Mouse (Mus musculus): ENCODE results near the gene Rpl3. TPM values are rescaled to one million over a fixed set of nuclear protein-coding genes. Genes with fewer than 3 reads are reported as not detected.

Gene Rpl3
- total RNA-seq, 2 experiments from 2014 or later = 558 to 583 TPM

GRCm38 (mm10) chr15:80080711-80081615 is 10.7 kb downstream of the Rpl3 start:
- no peak for DNase-seq (ENCODE audit: low spot score in 2 of 2)
- Histone ChIP-seq H3K4me3 (peak overlapping the region; percentile 96), H3K27ac (peak overlapping the region; percentile 36)
- peak; percentile 83 for TF ChIP-seq CTCF (conservative IDR thresholded peaks at IDR 0.05)

GRCm38 (mm10) chr15:80079954-80080353 is 11.7 kb downstream of the Rpl3 start:
- no peak for TF ChIP-seq CTCF (conservative IDR thresholded peaks at IDR 0.05)
- DNase-seq (ENCODE audit: low spot score in 2 of 2) = no peak
- H3K4me3 ChIP-seq = no peak overlapping the region
- H3K27ac ChIP-seq = no peak overlapping the region

DNA sequence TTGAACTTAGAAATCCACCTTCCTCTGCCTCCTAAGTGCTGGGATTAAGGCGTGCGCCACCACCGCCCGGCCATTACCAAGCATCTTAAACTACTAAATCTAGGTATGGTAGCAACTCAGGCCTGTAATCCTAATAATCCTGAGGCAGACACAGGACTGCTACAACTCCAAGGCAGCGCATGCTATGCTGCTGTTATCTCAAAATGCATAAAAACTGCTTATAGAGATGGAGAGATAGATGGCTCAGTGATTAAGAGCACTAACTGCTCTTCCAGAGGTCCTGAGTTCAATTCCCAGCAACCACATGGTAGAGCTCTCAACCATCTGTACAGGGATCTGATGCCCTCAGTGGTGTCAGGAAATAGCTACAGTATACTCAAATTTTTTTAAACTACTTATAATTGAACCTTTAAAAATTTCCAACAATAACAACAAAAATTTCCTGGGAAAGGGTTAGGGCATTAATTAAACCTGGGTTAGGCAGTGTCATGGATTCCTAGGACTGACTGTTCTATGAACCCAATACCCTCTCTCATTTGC is 12.5 kb downstream of the Rpl3 start:
- Histone ChIP-seq H3K4me3 (no peak overlapping the region), H3K27ac (no peak overlapping the region)
- no peak for TF ChIP-seq CTCF (conservative IDR thresholded peaks at IDR 0.05)
- no peak for DNase-seq (ENCODE audit: low spot score in 2 of 2)

GRCm38 (mm10) chr15:80078058-80078814 is 13.4 kb downstream of the Rpl3 start:
- peak; percentile 40 for TF ChIP-seq CTCF (conservative IDR thresholded peaks at IDR 0.05)
- H3K4me3 ChIP-seq = no peak overlapping the region
- DNase-seq (ENCODE audit: low spot score in 2 of 2) = no peak
- no peak overlapping the region for H3K27ac ChIP-seq

DNA sequence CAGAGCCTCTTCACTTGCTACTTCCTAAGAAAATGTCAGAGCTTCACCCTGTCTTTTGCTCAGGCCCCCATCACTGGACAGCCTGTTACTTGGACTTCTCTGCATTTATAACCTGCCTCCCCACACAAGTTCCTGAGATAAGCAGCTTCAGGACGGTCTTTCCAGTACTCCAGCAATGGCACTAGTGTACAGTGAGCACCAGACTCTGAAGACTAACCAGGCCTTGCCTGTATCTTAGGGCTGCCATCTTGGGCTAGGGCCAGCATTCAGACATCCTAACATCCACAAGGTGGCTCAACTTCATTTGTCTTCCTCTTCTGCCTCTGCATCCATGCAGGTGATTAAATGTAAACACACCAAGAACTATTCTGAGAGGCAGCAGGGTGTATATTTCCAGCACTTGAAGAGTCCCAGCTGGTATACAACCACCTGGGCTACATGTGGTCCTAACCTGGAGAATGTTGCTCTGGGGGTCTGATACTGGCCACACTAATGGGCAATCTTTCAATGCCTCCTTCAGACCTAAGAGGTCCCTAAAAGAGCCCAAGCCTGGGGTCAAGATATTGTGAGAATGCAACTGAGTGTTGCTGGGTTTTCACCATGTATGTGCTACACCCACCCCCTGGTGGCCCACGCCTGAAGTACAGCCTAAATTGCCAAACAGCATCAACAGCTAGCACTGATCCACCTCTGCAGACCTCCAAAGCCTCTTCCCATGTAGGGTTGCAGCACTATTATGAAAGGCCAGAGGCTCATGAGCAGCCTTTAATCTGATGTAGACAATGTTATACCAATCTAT is 15.1 kb downstream of the Rpl3 start:
- no peak overlapping the region for H3K4me3 ChIP-seq
- peak in 1 of 2 experiments; percentile 79 for DNase-seq (ENCODE audit: low spot score in 2 of 2)
- H3K27ac ChIP-seq = peak overlapping the region; percentile 71; the same call in 1 of the 2 replicates
- TF ChIP-seq CTCF (conservative IDR thresholded peaks at IDR 0.05) = peak; percentile 91

DNA sequence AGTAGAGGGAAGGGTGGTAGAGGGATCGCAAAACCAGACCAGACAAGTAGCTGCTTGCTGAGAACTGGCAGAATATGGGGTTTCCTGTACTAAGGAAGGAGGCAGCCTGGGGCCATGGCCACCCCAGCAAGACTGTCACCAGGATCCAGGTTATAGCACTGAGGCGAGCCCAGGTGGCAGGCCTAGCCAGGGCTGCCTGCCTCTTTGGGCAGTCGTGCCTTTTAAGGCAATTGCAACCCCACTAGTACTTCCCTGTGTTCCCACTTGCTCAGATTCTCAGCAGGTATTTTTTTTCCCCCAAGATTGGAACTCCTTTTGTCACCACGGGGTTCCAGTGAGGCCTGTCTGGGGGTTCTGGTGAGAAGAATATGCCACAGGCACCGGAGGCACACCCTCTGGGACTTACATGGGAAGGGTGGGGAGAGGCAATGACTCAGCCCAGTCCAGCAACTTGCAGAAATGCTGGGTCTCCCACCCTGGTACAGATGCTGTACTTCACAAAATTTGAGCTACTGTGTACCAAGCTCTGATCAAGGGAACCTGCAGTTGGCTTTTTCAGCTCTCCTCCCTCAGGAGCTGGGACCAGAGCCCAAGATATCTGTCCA is 15.8 kb downstream of the Rpl3 start:
- TF ChIP-seq CTCF (conservative IDR thresholded peaks at IDR 0.05) = no peak
- DNase-seq (ENCODE audit: low spot score in 2 of 2) = no peak
- peak overlapping the region; percentile 71 for H3K27ac ChIP-seq
- H3K4me3 ChIP-seq = no peak overlapping the region

GRCm38 (mm10) chr15:80075374-80075694 is 16.3 kb downstream of the Rpl3 start:
- no peak for TF ChIP-seq CTCF (conservative IDR thresholded peaks at IDR 0.05)
- peak overlapping the region; percentile 71 for H3K27ac ChIP-seq
- DNase-seq (ENCODE audit: low spot score in 2 of 2) = no peak
- no peak overlapping the region for H3K4me3 ChIP-seq

- Histone ChIP-seq H3K4me3 (no peak overlapping the region), H3K27ac (peak overlapping the region; percentile 71)
- DNase-seq (ENCODE audit: low spot score in 2 of 2) = no peak
- no peak for TF ChIP-seq CTCF (conservative IDR thresholded peaks at IDR 0.05)
These were observed 16.9 kb downstream of the Rpl3 start for GRCm38 (mm10) chr15:80074663-80075373.

GRCm38 (mm10) chr15:80073256-80073621 is 18.4 kb downstream of the Rpl3 start:
- DNase-seq (ENCODE audit: low spot score in 2 of 2) = no peak
- Histone ChIP-seq H3K4me3 (no peak overlapping the region), H3K27ac (0 out of 2 replicates have a peak overlapping the region, but pooled peaks have one; percentile 10)
- TF ChIP-seq CTCF (conservative IDR thresholded peaks at IDR 0.05) = no peak

GRCm38 (mm10) chr15:80072579-80073255 is 19.0 kb downstream of the Rpl3 start:
- no peak for DNase-seq (ENCODE audit: low spot score in 2 of 2)

DNA sequence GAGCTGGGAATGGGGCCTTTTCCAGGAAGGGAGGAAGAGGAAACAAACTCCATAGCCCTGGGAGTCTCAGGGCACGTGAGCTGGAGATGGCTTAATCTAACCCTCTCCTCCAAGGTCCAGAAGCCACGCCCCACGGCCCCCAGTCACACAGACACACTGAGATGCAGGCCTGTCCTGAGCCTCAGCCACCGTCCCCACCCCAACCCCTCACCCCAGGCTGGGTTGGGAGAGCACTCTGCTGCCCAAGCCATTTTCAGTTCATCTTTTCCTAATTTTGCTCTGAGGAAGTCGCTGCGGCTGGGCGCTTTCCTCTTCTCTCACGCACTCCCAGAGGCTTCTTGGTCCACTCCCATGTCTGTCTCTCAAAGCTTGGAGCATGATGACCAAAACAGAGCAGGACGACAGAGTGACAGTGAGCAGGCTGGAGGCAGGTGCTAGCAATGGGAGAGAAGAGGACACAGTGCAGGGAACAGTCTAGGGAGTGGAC is 19.7 kb downstream of the Rpl3 start:
- H3K4me3 ChIP-seq = no peak overlapping the region
- peak overlapping the region; percentile 48; the same call in 1 of the 2 replicates for H3K27ac ChIP-seq
- no peak for TF ChIP-seq CTCF (conservative IDR thresholded peaks at IDR 0.05)
- DNase-seq (ENCODE audit: low spot score in 2 of 2) = no peak

More at GRCm38 (mm10) chr15:80072579-80073255, 19.0 kb downstream of the Rpl3 start:
- TF ChIP-seq CTCF (conservative IDR thresholded peaks at IDR 0.05) = no peak
- Histone ChIP-seq H3K4me3 (no peak overlapping the region), H3K27ac (peak overlapping the region; percentile 48; the same call in 1 of the 2 replicates)

Data from layer of hippocampus, adult 2 months (tissue).